24 mouse cellular contexts compared by ENCODE assay signal in genomic region chr14:12455064-12455591, GRCm38 (mm10).
"Had no signal": no experiment of that assay in that cellular context is flagged by ENCODE, and none has a peak within 500 bp of the region (broad histone marks: within the 10 kb centered on the region; RNA-seq: fewer than 3 reads in every experiment).

No protein-coding gene starts in this region.

- H3K4me3 ChIP-seq: layer of hippocampus, adult 2 months; limb, embryonic 12.5 days; limb, embryonic 15.5 days; megakaryocyte, embryonic 14.5 days; midbrain, embryonic 10.5 days; midbrain, embryonic 13.5 days; myocyte; neural tube, embryonic 13.5 days had no signal

- H3K27ac ChIP-seq: kidney, postnatal 0 days; layer of hippocampus, adult 2 months; limb, embryonic 12.5 days; limb, embryonic 15.5 days; liver, embryonic 14.5 days; midbrain, embryonic 10.5 days; midbrain, embryonic 13.5 days; neural tube, embryonic 13.5 days; stomach, postnatal 0 days had no signal

- H3K9me3 ChIP-seq: limb, embryonic 12.5 days; limb, embryonic 15.5 days; megakaryocyte, embryonic 14.5 days; midbrain, embryonic 10.5 days; midbrain, embryonic 13.5 days; neural tube, embryonic 13.5 days had no signal

- H3K4me2 ChIP-seq: limb, embryonic 12.5 days; limb, embryonic 15.5 days; liver, embryonic 11.5 days; lung, embryonic 14.5 days; midbrain, embryonic 13.5 days; neural tube, embryonic 13.5 days had no signal

- H3K4me1 ChIP-seq: limb, embryonic 15.5 days; megakaryocyte, embryonic 14.5 days; midbrain, embryonic 10.5 days had no signal

- H3K9ac ChIP-seq: limb, embryonic 12.5 days; limb, embryonic 15.5 days; liver, embryonic 14.5 days; liver, postnatal 0 days; lung, embryonic 14.5 days; midbrain, embryonic 13.5 days; neural tube, embryonic 13.5 days had no signal

- H3K36me3 ChIP-seq: limb, embryonic 12.5 days; limb, embryonic 15.5 days; midbrain, embryonic 10.5 days had no signal

- ATAC-seq: liver, postnatal 0 days; lung, postnatal 0 days; midbrain, embryonic 13.5 days; midbrain, embryonic 16.5 days had no signal

- DNase-seq: kidney, postnatal 25 days; layer of hippocampus, adult 9-11 months; left cerebral cortex, postnatal 4 days; liver, postnatal 0 days; lung, embryonic 14.5 days; lung, postnatal 36 days; retina, postnatal 1 day; thymus, adult 2 months; thymus, postnatal 14 days; thymus, postnatal 4 days had no signal

- H3K27me3 ChIP-seq: limb, embryonic 12.5 days; limb, embryonic 15.5 days; megakaryocyte, embryonic 14.5 days; midbrain, embryonic 13.5 days; neural tube, embryonic 13.5 days had no signal
